Mouse (Mus musculus) stomach, embryonic 15.5 days (tissue): ENCODE measurements at regions not wholly inside any gene's neighbourhood (a gene's known extent, or its start where the extent isn't known, plus 50 kb on each side); places are given as distances from the start of the nearest gene placed in this dataset.

Source experiments
- ATAC-seq: fragments of 200-750 bp; cut with Nextera tagmentation; 2 replicates; pipeline ENCODE4 v1.8.0; 2017; ENCODE audit warnings: low read depth, moderate number of reproducible peaks, moderate TSS enrichment; ENCODE audit not compliant: insufficient read depth, low FRiP score
- H3K27ac ChIP-seq: fragments of 300-500 bp; sonication (generic); 2 replicates; pipeline ENCODE4 v1.5.1; 2015; ENCODE audit warnings: mild to moderate bottlenecking, inconsistent platforms
- H3K27me3 ChIP-seq: fragments of 300-500 bp; sonication (generic); replicated peaks from 2 replicates; pipeline ENCODE4 v1.6.1; 2015; ENCODE audit warnings: inconsistent platforms
- H3K36me3 ChIP-seq: fragments of 300-500 bp; sonication (generic); 2 replicates; pipeline ENCODE4 v1.6.1; 2015; ENCODE audit warnings: inconsistent platforms
- H3K4me1 ChIP-seq: fragments of 300-500 bp; sonication (generic); 2 replicates; pipeline ENCODE4 v1.6.1; 2015; ENCODE audit warnings: inconsistent platforms
- H3K4me2 ChIP-seq: fragments of 300-500 bp; sonication (generic); 2 replicates; pipeline ENCODE4 v1.6.1; 2015; ENCODE audit warnings: mild to moderate bottlenecking, inconsistent platforms
- H3K4me3 ChIP-seq: fragments of 300-500 bp; sonication (generic); replicated peaks from 2 replicates; pipeline ENCODE4 v1.5.1; 2015; ENCODE audit warnings: inconsistent platforms
- H3K9ac ChIP-seq: fragments of 300-500 bp; sonication (generic); 2 replicates; pipeline ENCODE4 v1.6.1; 2015; ENCODE audit warnings: inconsistent platforms
- H3K9me3 ChIP-seq: fragments of 300-500 bp; sonication (generic); 2 replicates; pipeline ENCODE4 v1.6.1; 2016; ENCODE audit warnings: inconsistent platforms
- WGBS: fragments of 180-500 bp; shearing (Covaris S2); methylation state at CpG from one replicate; pipeline ENCODE4 v1.1.7; 2015; 5-methylcytosine and 5-hydroxymethylcytosine counted together

- H3K27me3 ChIP-seq: no peaks in the 10 kb centered on the region
- H3K9ac ChIP-seq: no peak overlapping the region
- H3K4me2 ChIP-seq: no peak overlapping the region
- WGBS: 86% methylated on average over 4 of the region's 4 CpGs
- H3K36me3 ChIP-seq: no peaks in the 10 kb centered on the region
- no peak for ATAC-seq
- no peak overlapping the region for H3K4me3 ChIP-seq
- H3K4me1 ChIP-seq: peaks cover 5% of the 10 kb centered on the region; the same call in 1 of the 2 replicates
- no peaks in the 10 kb centered on the region for H3K9me3 ChIP-seq
- no peak overlapping the region for H3K27ac ChIP-seq
These were observed 50.9 kb upstream of the Fstl1 start for GRCm38 (mm10) chr16:37725745-37726144.

GRCm38 (mm10) chr16:37715173-37715572 is 60.9 kb upstream of the Ndufb4 start:
- Histone ChIP-seq H3K36me3 (no peaks in the 10 kb centered on the region), H3K4me1 (no peaks in the 10 kb centered on the region), H3K27ac (peak overlapping the region; percentile 60), H3K9me3 (no peaks in the 10 kb centered on the region), H3K9ac (no peak overlapping the region), H3K27me3 (no peaks in the 10 kb centered on the region), H3K4me2 (no peak overlapping the region), H3K4me3 (no peak overlapping the region)
- WGBS: 33% methylated on average over 7 of the region's 7 CpGs
- peak; percentile 58; the same call in 1 of the 2 replicates for ATAC-seq

- H3K36me3 ChIP-seq: no peaks in the 10 kb centered on the region
- H3K9me3 ChIP-seq: no peaks in the 10 kb centered on the region
- WGBS: 46% methylated on average over 6 of the region's 6 CpGs
- no peaks in the 10 kb centered on the region for H3K27me3 ChIP-seq
- no peak overlapping the region for H3K4me3 ChIP-seq
- no peak overlapping the region for H3K9ac ChIP-seq
- H3K4me1 ChIP-seq: no peaks in the 10 kb centered on the region
- ATAC-seq: no peak
- no peak overlapping the region for H3K4me2 ChIP-seq
- no peak overlapping the region for H3K27ac ChIP-seq
These were observed 60.0 kb upstream of the Ndufb4 start for GRCm38 (mm10) chr16:37714276-37714675.

GRCm38 (mm10) chr16:37706242-37706923 is 52.1 kb upstream of the Ndufb4 start:
- no peaks in the 10 kb centered on the region for H3K4me1 ChIP-seq
- no peak for ATAC-seq
- H3K27me3 ChIP-seq: no peaks in the 10 kb centered on the region
- H3K9me3 ChIP-seq: no peaks in the 10 kb centered on the region
- no peaks in the 10 kb centered on the region for H3K36me3 ChIP-seq
- H3K27ac ChIP-seq: no peak overlapping the region
- no peak overlapping the region for H3K4me2 ChIP-seq
- H3K9ac ChIP-seq: no peak overlapping the region
- H3K4me3 ChIP-seq: no peak overlapping the region
- 74% methylated on average over 9 of the region's 9 CpGs for WGBS

GRCm38 (mm10) chr16:37705209-37705608 is 51.0 kb upstream of the Ndufb4 start:
- WGBS: 69% methylated on average over 5 of the region's 5 CpGs
- Histone ChIP-seq H3K36me3 (no peaks in the 10 kb centered on the region), H3K4me2 (no peak overlapping the region), H3K27me3 (no peaks in the 10 kb centered on the region), H3K4me1 (no peaks in the 10 kb centered on the region), H3K27ac (no peak overlapping the region), H3K4me3 (no peak overlapping the region), H3K9ac (no peak overlapping the region), H3K9me3 (no peaks in the 10 kb centered on the region)
- no peak for ATAC-seq

- ATAC-seq: no peak
These were observed 50.4 kb upstream of the Ndufb4 start for GRCm38 (mm10) chr16:37704461-37705155.

More at GRCm38 (mm10) chr16:37704461-37705155, 50.4 kb upstream of the Ndufb4 start:
- Histone ChIP-seq H3K9ac (no peak overlapping the region), H3K4me3 (no peak overlapping the region), H3K27ac (no peak overlapping the region), H3K27me3 (no peaks in the 10 kb centered on the region), H3K4me2 (no peak overlapping the region), H3K4me1 (no peaks in the 10 kb centered on the region), H3K36me3 (no peaks in the 10 kb centered on the region), H3K9me3 (no peaks in the 10 kb centered on the region)
- WGBS: 70% methylated on average over 9 of the region's 9 CpGs
